Mouse (Mus musculus) testis, adult 2 months (tissue): ENCODE results near the gene Ugt1a6b.
"Not testable (repeated sequence)": the region's sequence is repeated elsewhere in the genome, so short reads cannot be mapped to it uniquely, and the experiment has no call there.

Experiments used
- CTCF ChIP-seq: fragments of 200-500 bp; IDR thresholded peaks from 2 replicates; pipeline ENCODE4 v1.5.1; 2012; ENCODE audit warnings: low read depth, mild to moderate bottlenecking, inconsistent platforms, low read length, moderate library complexity; ENCODE audit not compliant: control insufficient read depth, insufficient read depth, insufficient replicate concordance
- POLR2A ChIP-seq: fragments of 200-500 bp; IDR thresholded peaks from 2 replicates; pipeline ENCODE4 v1.6.1; 2012; ENCODE audit warnings: low read depth, mild to moderate bottlenecking, inconsistent platforms, low read length, moderate library complexity; ENCODE audit not compliant: control insufficient read depth

DNA sequence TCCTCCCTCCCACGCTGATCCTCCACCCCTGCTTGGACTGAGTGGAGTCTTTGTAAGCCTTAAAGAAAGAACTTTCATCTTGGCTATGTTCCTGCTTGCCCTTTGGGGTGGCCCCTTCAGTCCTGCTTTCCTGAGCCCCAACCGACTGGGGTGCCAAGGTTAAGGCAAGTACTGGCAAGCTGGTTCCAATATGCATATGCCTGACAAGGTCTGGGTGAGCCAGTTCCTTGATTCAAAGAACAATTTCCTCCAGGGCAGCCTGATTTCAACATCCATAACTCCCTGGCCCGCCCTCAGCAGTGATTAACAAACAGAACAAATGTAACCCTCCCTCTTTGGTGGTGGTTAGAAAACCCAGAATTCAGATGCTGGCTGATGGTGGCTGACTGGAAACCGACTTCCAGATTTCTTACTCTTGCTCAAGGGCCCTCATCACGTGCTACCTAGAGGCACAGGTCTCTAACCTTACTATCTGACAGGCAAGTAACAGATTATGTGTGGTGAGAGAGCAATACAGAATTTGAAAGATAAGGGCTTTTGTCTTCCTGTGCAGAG lies 31.5 kb downstream of the Ugt1a6b start, which contains the start of gene Ugt1a6a:
- TF ChIP-seq POLR2A, CTCF: not testable (repeated sequence)
